Mouse (Mus musculus) heart, postnatal 0 days (tissue): ENCODE data around the gene Relch.

Experiments used
- CTCF ChIP-seq: IDR thresholded peaks from 2 replicates; pipeline ENCODE4 v1.5.1; 2016; ENCODE audit warnings: antibody characterized with exemption, control low read depth, low read depth
- EP300 ChIP-seq: IDR thresholded peaks from 2 replicates; pipeline ENCODE4 v1.6.1; 2016; ENCODE audit warnings: antibody characterized with exemption, low read depth

DNA sequence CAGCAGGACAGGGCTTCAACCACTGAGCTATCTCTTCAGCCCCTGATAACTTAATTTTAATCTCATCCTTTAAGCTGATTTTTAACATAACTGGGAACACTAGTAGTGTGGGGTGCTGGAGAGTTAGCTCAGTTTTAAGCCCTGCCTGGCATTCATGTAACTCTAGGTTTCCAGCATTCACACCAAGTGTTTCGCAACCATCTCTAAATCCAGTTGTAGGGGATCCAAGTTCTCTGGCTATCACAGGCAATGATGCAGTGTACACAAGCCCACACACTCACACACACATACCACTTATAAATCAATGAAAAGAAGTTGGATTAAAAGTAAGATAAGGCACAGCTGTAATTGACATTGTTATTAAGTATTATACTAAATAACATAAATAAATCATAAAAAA lies 54.7 kb downstream of the Relch start:
- TF ChIP-seq CTCF = no peak
- no peak for TF ChIP-seq EP300
